Mouse (Mus musculus): ENCODE data around the gene Trim63.

Trim63 gene

GRCm38 (mm10) chr4:134342213-134342779 lies 27.4 kb downstream of the Trim63 start:
- no peak for DNase-seq (ENCODE audit: low spot score)

- DNase-seq (ENCODE audit: low spot score), result peak; percentile 80
Observed at GRCm38 (mm10) chr4:134343071-134344031, 28.4 kb downstream of the Trim63 start, which contains the start of gene Slc30a2. TSS of gene Slc30a2 (plus strand) at chr4:134343181.

- no peak for DNase-seq (ENCODE audit: low spot score)
Observed at GRCm38 (mm10) chr4:134344620-134345019, 29.7 kb downstream of the Trim63 start.

GRCm38 (mm10) chr4:134345802-134346201 lies 30.9 kb downstream of the Trim63 start:
- DNase-seq (ENCODE audit: low spot score), result no peak

- DNase-seq (ENCODE audit: low spot score), result no peak
Observed at GRCm38 (mm10) chr4:134348078-134348477, 33.2 kb downstream of the Trim63 start.

- no peak for DNase-seq (ENCODE audit: low spot score)
Observed at GRCm38 (mm10) chr4:134348545-134348944, 33.6 kb downstream of the Trim63 start.

- no peak for DNase-seq (ENCODE audit: low spot score)
Observed at GRCm38 (mm10) chr4:134349829-134350228, 34.9 kb downstream of the Trim63 start.

GRCm38 (mm10) chr4:134350641-134351040 lies 35.7 kb downstream of the Trim63 start:
- no peak for DNase-seq (ENCODE audit: low spot score)

- peak; percentile 73 for DNase-seq (ENCODE audit: low spot score)
Observed at GRCm38 (mm10) chr4:134351329-134352260, 36.7 kb downstream of the Trim63 start.

- no peak for DNase-seq (ENCODE audit: low spot score)
Observed at GRCm38 (mm10) chr4:134352261-134352707, 37.4 kb downstream of the Trim63 start.

GRCm38 (mm10) chr4:134352929-134353328 lies 38.0 kb downstream of the Trim63 start:
- no peak for DNase-seq (ENCODE audit: low spot score)

GRCm38 (mm10) chr4:134353527-134354409 lies 38.8 kb downstream of the Trim63 start:
- no peak for DNase-seq (ENCODE audit: low spot score)

- peak; percentile 84 for DNase-seq (ENCODE audit: low spot score)
Observed at GRCm38 (mm10) chr4:134355841-134356452, 41.0 kb downstream of the Trim63 start.

GRCm38 (mm10) chr4:134356591-134357460 lies 41.9 kb downstream of the Trim63 start:
- DNase-seq (ENCODE audit: low spot score), result peak; percentile 91

- no peak for DNase-seq (ENCODE audit: low spot score)
Observed at GRCm38 (mm10) chr4:134357461-134357771, 42.5 kb downstream of the Trim63 start.

GRCm38 (mm10) chr4:134359649-134360048 lies 44.7 kb downstream of the Trim63 start:
- no peak for DNase-seq (ENCODE audit: low spot score)

GRCm38 (mm10) chr4:134361215-134361614 lies 46.3 kb downstream of the Trim63 start:
- DNase-seq (ENCODE audit: low spot score), result no peak

GRCm38 (mm10) chr4:134362124-134362523 lies 47.2 kb downstream of the Trim63 start:
- peak; percentile 73 for DNase-seq (ENCODE audit: low spot score)

- DNase-seq (ENCODE audit: low spot score), result peak; percentile 79
Observed at GRCm38 (mm10) chr4:134362586-134362985, 47.7 kb downstream of the Trim63 start.

GRCm38 (mm10) chr4:134365280-134365679 lies 50.4 kb downstream of the Trim63 start:
- DNase-seq (ENCODE audit: low spot score), result no peak
